Mouse (Mus musculus) A20 (cell line): ENCODE results near the gene H2-D1.

ENCODE experiments used
- DNase-seq: peaks from one replicate; pipeline ENCODE4 v3.0.0-alpha.2; 2011; ENCODE audit warnings: low read depth, low spot score

H2-D1 gene

GRCm38 (mm10) chr17:35262664-35263522 is at the start of gene H2-D1:
TSS of gene H2-D1 (plus strand) at chr17:35262730.
- peak; percentile 100 for DNase-seq

GRCm38 (mm10) chr17:35213071-35213470 is 49.5 kb upstream of the H2-D1 start:
- DNase-seq: peak; percentile 55

GRCm38 (mm10) chr17:35218516-35219193 is 43.9 kb upstream of the H2-D1 start:
- DNase-seq: peak; percentile 90

- peak; percentile 74 for DNase-seq
Measured at GRCm38 (mm10) chr17:35219601-35220041, 42.9 kb upstream of the H2-D1 start.

GRCm38 (mm10) chr17:35220156-35220952 is 42.2 kb upstream of the H2-D1 start, which contains the start of gene Gm16181:
TSS of gene Gm16181 (plus strand) at chr17:35220834.
- no peak for DNase-seq

GRCm38 (mm10) chr17:35222299-35222698 is 40.2 kb upstream of the H2-D1 start:
- DNase-seq: no peak

GRCm38 (mm10) chr17:35224641-35225040 is 37.9 kb upstream of the H2-D1 start:
- DNase-seq: peak; percentile 59

GRCm38 (mm10) chr17:35225456-35225855 is 37.1 kb upstream of the H2-D1 start:
- no peak for DNase-seq

GRCm38 (mm10) chr17:35226561-35227046 is 35.9 kb upstream of the H2-D1 start:
- DNase-seq: no peak

GRCm38 (mm10) chr17:35231022-35231421 is 31.5 kb upstream of the H2-D1 start:
- no peak for DNase-seq

- peak; percentile 87 for DNase-seq
Measured at GRCm38 (mm10) chr17:35232043-35232442, 30.5 kb upstream of the H2-D1 start.

- peak; percentile 77 for DNase-seq
Measured at GRCm38 (mm10) chr17:35232659-35233058, 29.9 kb upstream of the H2-D1 start.

- DNase-seq: peak; percentile 54
Measured at GRCm38 (mm10) chr17:35233114-35233980, 29.2 kb upstream of the H2-D1 start, which contains the start of gene Atp6v1g2. TSS of gene Atp6v1g2 (plus strand) at chr17:35233660.

GRCm38 (mm10) chr17:35234090-35234489 is 28.4 kb upstream of the H2-D1 start:
- DNase-seq: peak; percentile 41

- peak; percentile 73 for DNase-seq
Measured at GRCm38 (mm10) chr17:35234903-35235302, 27.6 kb upstream of the H2-D1 start.

GRCm38 (mm10) chr17:35235614-35236389 is 26.7 kb upstream of the H2-D1 start, which contains the start of gene Nfkbil1:
TSS of gene Nfkbil1 (minus strand) at chr17:35235792.
- DNase-seq: peak; percentile 98

- DNase-seq: peak; percentile 95
Measured at GRCm38 (mm10) chr17:35236390-35236746, 26.2 kb upstream of the H2-D1 start.

- no peak for DNase-seq
Measured at GRCm38 (mm10) chr17:35236996-35237395, 25.5 kb upstream of the H2-D1 start.

- no peak for DNase-seq
Measured at GRCm38 (mm10) chr17:35237504-35237903, 25.0 kb upstream of the H2-D1 start.

- DNase-seq: no peak
Measured at GRCm38 (mm10) chr17:35239700-35240099, 22.8 kb upstream of the H2-D1 start.
